Mouse (Mus musculus) MEL (cell line): Measurements from ENCODE around the gene Bmpr1a.

Experiments used
- CTCF ChIP-seq, 3 experiments: IDR thresholded peaks in 2 of 3; conservative IDR thresholded peaks in 1 of 3; 2 replicates each; pipeline ENCODE4 v1.5.1; 2011 to 2012; ENCODE audit warnings: low read length in 3 of 3, low read depth in 2 of 3, mild to moderate bottlenecking in 2 of 3, improper control_type of control experiment in 1 of 3, inconsistent platforms in 1 of 3, mixed read lengths in 1 of 3, moderate library complexity in 1 of 3; ENCODE audit not compliant: control insufficient read depth in 1 of 3, insufficient read depth in 1 of 3, poor library complexity in 1 of 3, severe bottlenecking in 1 of 3
- EP300 ChIP-seq, 2 experiments: IDR thresholded peaks; 2 replicates each; pipeline ENCODE4 v1.6.1; 2011; ENCODE audit warnings: improper control_type of control experiment in 2 of 2, low read length in 2 of 2, low read depth in 1 of 2, mild to moderate bottlenecking in 1 of 2
- ETS1 ChIP-seq: IDR thresholded peaks from 2 replicates; pipeline ENCODE4 v1.6.1; 2012; ENCODE audit warnings: low read depth, mild to moderate bottlenecking, inconsistent platforms, low read length, improper control_type of control experiment, moderate library complexity
- MAX ChIP-seq: IDR thresholded peaks from 2 replicates; pipeline ENCODE4 v1.6.1; 2011; ENCODE audit warnings: low read length, improper control_type of control experiment
- MAZ ChIP-seq: IDR thresholded peaks from 2 replicates; pipeline ENCODE4 v1.6.1; 2012; ENCODE audit warnings: low read depth, mild to moderate bottlenecking, inconsistent platforms, low read length, improper control_type of control experiment
- POLR2A ChIP-seq, 2 experiments: IDR thresholded peaks; 2 replicates each; pipeline ENCODE4 v1.6.1; 2011 to 2012; ENCODE audit warnings: low read length in 2 of 2, mild to moderate bottlenecking in 2 of 2, control low read depth in 1 of 2, improper control_type of control experiment in 1 of 2, low read depth in 1 of 2, moderate library complexity in 1 of 2; ENCODE audit not compliant: control insufficient read depth in 1 of 2, insufficient read depth in 1 of 2, poor library complexity in 1 of 2
- SIN3A ChIP-seq: IDR thresholded peaks from 2 replicates; pipeline ENCODE4 v1.6.1; 2012; ENCODE audit warnings: low read length, improper control_type of control experiment, inconsistent platforms
- TBP ChIP-seq: IDR thresholded peaks from 2 replicates; pipeline ENCODE4 v1.8.0; 2011; ENCODE audit warnings: low read depth, low read length, improper control_type of control experiment
- TCF12 ChIP-seq: IDR thresholded peaks from 2 replicates; pipeline ENCODE4 v1.6.1; 2014; ENCODE audit warnings: low read depth, mild to moderate bottlenecking, inconsistent platforms, low read length, improper control_type of control experiment, moderate library complexity
- USF1 ChIP-seq: IDR thresholded peaks from 2 replicates; pipeline ENCODE4 v1.6.1; 2014; ENCODE audit warnings: low read depth, mild to moderate bottlenecking, inconsistent platforms, low read length, improper control_type of control experiment, moderate library complexity
- ZC3H11A ChIP-seq: IDR thresholded peaks from 2 replicates; pipeline ENCODE4 v1.6.1; 2012; ENCODE audit warnings: low read depth, mild to moderate bottlenecking, inconsistent platforms, low read length, improper control_type of control experiment
- ZNF384 ChIP-seq: IDR thresholded peaks from 2 replicates; pipeline ENCODE4 v1.6.1; 2012; ENCODE audit warnings: low read depth, mild to moderate bottlenecking, inconsistent platforms, low read length, improper control_type of control experiment

GRCm38 (mm10) chr14:34428274-34428673, 74.9 kb downstream of the Bmpr1a start:
- TF ChIP-seq POLR2A (IDR thresholded peaks at IDR 0.05; ENCODE audit: control insufficient read depth in 1 of 2, insufficient read depth in 1 of 2, low read depth in 1 of 2, low read length in 2 of 2, poor library complexity in 1 of 2) (no peak), CTCF (IDR thresholded peaks at IDR 0.05 in 2 of 3, conservative IDR thresholded peaks at IDR 0.05 in 1 of 3; ENCODE audit: control insufficient read depth in 1 of 3, insufficient read depth in 1 of 3, low read depth in 2 of 3, low read length in 3 of 3, poor library complexity in 1 of 3, severe bottlenecking in 1 of 3) (peak in 1 of 3 experiments; percentile 46; a peak in 2 of 6 replicates), MAX (no peak), TBP (no peak), ETS1 (no peak), TCF12 (no peak), EP300 (IDR thresholded peaks at IDR 0.05; ENCODE audit: low read depth in 1 of 2, low read length in 2 of 2) (no peak), ZC3H11A (no peak), ZNF384 (no peak), USF1 (no peak), SIN3A (no peak), MAZ (no peak)
